Mouse (Mus musculus) E14TG2a.4 (cell line): Measurements from ENCODE around the gene Sgpp2.
A peak's percentile ranks its signal among the peaks of the same experiment; 100 is the strongest.

Experiments
- H3K27me3 ChIP-seq: 2 replicates; pipeline ENCODE4 v1.6.1; 2014; ENCODE audit warnings: low read length, control low read depth; ENCODE audit not compliant: insufficient read depth
- H3K36me3 ChIP-seq: 2 replicates; pipeline ENCODE4 v1.6.1; 2014; ENCODE audit warnings: low read length, control low read depth; ENCODE audit not compliant: insufficient read depth
- H3K4me1 ChIP-seq: replicated peaks from 2 replicates; pipeline ENCODE4 v1.6.1; 2014; ENCODE audit warnings: low read depth, low read length, control low read depth
- H3K4me3 ChIP-seq: replicated peaks from 2 replicates; pipeline ENCODE4 v1.5.1; 2014; ENCODE audit warnings: mild to moderate bottlenecking, low read length
- H3K9me3 ChIP-seq: 2 replicates; pipeline ENCODE4 v1.6.1; 2014; ENCODE audit warnings: low read length, control low read depth
- CTCF ChIP-seq: conservative IDR thresholded peaks from 2 replicates; pipeline ENCODE4 v1.5.1; 2014; ENCODE audit warnings: low read length
- NANOG ChIP-seq: IDR thresholded peaks from 2 replicates; pipeline ENCODE4 v1.6.1; 2014; ENCODE audit warnings: borderline replicate concordance, low read length, mixed read lengths
- POU5F1 ChIP-seq: IDR thresholded peaks from 2 replicates; pipeline ENCODE4 v1.6.1; 2014; ENCODE audit warnings: low read length, borderline replicate concordance

The Sgpp2 gene

GRCm38 (mm10) chr1:78396320-78396913 is 86.3 kb downstream of the Sgpp2 start:
- TF ChIP-seq CTCF (no peak), NANOG (no peak), POU5F1 (no peak)
- no peaks in the 10 kb centered on the region for H3K27me3 ChIP-seq
- H3K4me3 ChIP-seq = no peak overlapping the region

GRCm38 (mm10) chr1:78399755-78400154 is 89.6 kb downstream of the Sgpp2 start:
- Histone ChIP-seq H3K4me3 (no peak overlapping the region), H3K36me3 (no peaks in the 10 kb centered on the region), H3K27me3 (no peaks in the 10 kb centered on the region), H3K9me3 (no peaks in the 10 kb centered on the region), H3K4me1 (0 out of 2 replicates have a peak, but pooled peaks cover 6% of the 10 kb centered on the region)
- TF ChIP-seq POU5F1 (no peak), CTCF (no peak), NANOG (no peak)

More at GRCm38 (mm10) chr1:78396320-78396913, 86.3 kb downstream of the Sgpp2 start:
- Histone ChIP-seq H3K9me3 (no peaks in the 10 kb centered on the region), H3K36me3 (no peaks in the 10 kb centered on the region), H3K4me1 (0 out of 2 replicates have a peak, but pooled peaks cover 6% of the 10 kb centered on the region)

GRCm38 (mm10) chr1:78401413-78401812 is 91.3 kb downstream of the Sgpp2 start:
- Histone ChIP-seq H3K27me3 (no peaks in the 10 kb centered on the region), H3K36me3 (no peaks in the 10 kb centered on the region), H3K4me3 (no peak overlapping the region), H3K4me1 (no peaks in the 10 kb centered on the region), H3K9me3 (no peaks in the 10 kb centered on the region)
- no peak for TF ChIP-seq NANOG
- TF ChIP-seq POU5F1 = no peak
- TF ChIP-seq CTCF = no peak

GRCm38 (mm10) chr1:78409396-78409795 is 99.3 kb downstream of the Sgpp2 start:
- H3K9me3 ChIP-seq = no peaks in the 10 kb centered on the region
- H3K4me1 ChIP-seq = peaks cover 16% of the 10 kb centered on the region
- no peaks in the 10 kb centered on the region for H3K36me3 ChIP-seq
- H3K27me3 ChIP-seq = no peaks in the 10 kb centered on the region
- TF ChIP-seq NANOG (no peak), POU5F1 (no peak), CTCF (no peak)
- H3K4me3 ChIP-seq = no peak overlapping the region

GRCm38 (mm10) chr1:78412668-78413067 is 102.5 kb downstream of the Sgpp2 start:
- H3K4me1 ChIP-seq = peaks cover 16% of the 10 kb centered on the region
- no peak overlapping the region for H3K4me3 ChIP-seq
- H3K27me3 ChIP-seq = no peaks in the 10 kb centered on the region
- peaks cover 10% of the 10 kb centered on the region for H3K36me3 ChIP-seq
- TF ChIP-seq NANOG (no peak), CTCF (no peak), POU5F1 (no peak)
- no peaks in the 10 kb centered on the region for H3K9me3 ChIP-seq

- TF ChIP-seq POU5F1 = no peak
- TF ChIP-seq NANOG = no peak
- TF ChIP-seq CTCF = no peak
- Histone ChIP-seq H3K4me3 (no peak overlapping the region), H3K36me3 (peaks cover 27% of the 10 kb centered on the region), H3K27me3 (no peaks in the 10 kb centered on the region), H3K4me1 (peaks cover 16% of the 10 kb centered on the region), H3K9me3 (no peaks in the 10 kb centered on the region)
Observed at GRCm38 (mm10) chr1:78414421-78414820, 104.3 kb downstream of the Sgpp2 start.

- peaks cover 50% of the 10 kb centered on the region for H3K36me3 ChIP-seq
- TF ChIP-seq POU5F1 = no peak
- no peak for TF ChIP-seq NANOG
- no peak for TF ChIP-seq CTCF
- H3K4me3 ChIP-seq = no peak overlapping the region
- H3K9me3 ChIP-seq = no peaks in the 10 kb centered on the region
- H3K27me3 ChIP-seq = no peaks in the 10 kb centered on the region
- H3K4me1 ChIP-seq = peaks cover 29% of the 10 kb centered on the region
Observed at GRCm38 (mm10) chr1:78417154-78417911, 107.2 kb downstream of the Sgpp2 start.

- no peak overlapping the region for H3K4me3 ChIP-seq
- TF ChIP-seq NANOG (no peak), CTCF (peak; percentile 43), POU5F1 (no peak)
- peaks cover 24% of the 10 kb centered on the region for H3K4me1 ChIP-seq
- H3K9me3 ChIP-seq = no peaks in the 10 kb centered on the region
- no peaks in the 10 kb centered on the region for H3K27me3 ChIP-seq
- H3K36me3 ChIP-seq = peaks cover 73% of the 10 kb centered on the region
Observed at GRCm38 (mm10) chr1:78419593-78419992, 109.4 kb downstream of the Sgpp2 start.
